Mouse (Mus musculus) kidney, adult 2 months (tissue): ENCODE results near the gene Dedd2. TPM values are rescaled to one million over a fixed set of nuclear protein-coding genes. Genes with fewer than 3 reads are reported as not detected.
A peak's percentile ranks its signal among the peaks of the same experiment; 100 is the strongest.

ENCODE experiments used
- DNase-seq: peaks from one replicate; pipeline ENCODE4 v3.0.0; 2021
- H3K27ac ChIP-seq: fragments of 200-500 bp; 2 replicates; pipeline ENCODE4 v1.5.1; 2012; ENCODE audit warnings: low read depth, low read length, control low read depth, inconsistent platforms; ENCODE audit not compliant: insufficient read depth
- H3K27me3 ChIP-seq: fragments of 200-500 bp; replicated peaks from 2 replicates; pipeline ENCODE4 v1.6.1; 2012; ENCODE audit warnings: mild to moderate bottlenecking, moderate library complexity, low read length, inconsistent platforms; ENCODE audit not compliant: control insufficient read depth, insufficient read depth
- H3K36me3 ChIP-seq: fragments of 200-500 bp; 2 replicates; pipeline ENCODE4 v1.6.1; 2012; ENCODE audit warnings: mild to moderate bottlenecking, moderate library complexity, low read length, inconsistent platforms; ENCODE audit not compliant: control insufficient read depth, insufficient read depth
- H3K4me1 ChIP-seq: fragments of 200-500 bp; 2 replicates; pipeline ENCODE4 v1.6.1; 2011; ENCODE audit warnings: low read length; ENCODE audit not compliant: control insufficient read depth, insufficient read depth
- H3K4me3 ChIP-seq: fragments of 200-500 bp; 2 replicates; pipeline ENCODE4 v1.5.1; 2011; ENCODE audit warnings: mild to moderate bottlenecking, low read depth, low read length, control low read depth; ENCODE audit not compliant: insufficient read depth
- CTCF ChIP-seq: fragments of 200-500 bp; conservative IDR thresholded peaks from 2 replicates; pipeline ENCODE4 v1.5.1; 2011; ENCODE audit warnings: low read depth, mild to moderate bottlenecking, control low read depth, low read length, moderate library complexity, mixed read lengths; ENCODE audit not compliant: insufficient read depth, insufficient read length
- POLR2A ChIP-seq: fragments of 200-500 bp; IDR thresholded peaks from one replicate; pipeline ENCODE4 v1.6.1; 2011; ENCODE audit warnings: low read depth, low read length, control low read depth
- WGBS: fragments of 180-500 bp; shearing (Covaris S2); methylation state at CpG from one replicate; pipeline ENCODE4 v1.1.7; 2018; 5-methylcytosine and 5-hydroxymethylcytosine counted together
- polyA plus RNA-seq: library from polyadenylated mRNA; depleted of rRNA; stranded (reverse); fragments of >200 nt; gene quantifications from 2 replicates; pipeline ENCODE4 v1.2.3, GENCODE M21; 2012

Gene Dedd2
- polyA plus RNA-seq, 1 experiment, result 34.8 TPM

DNA sequence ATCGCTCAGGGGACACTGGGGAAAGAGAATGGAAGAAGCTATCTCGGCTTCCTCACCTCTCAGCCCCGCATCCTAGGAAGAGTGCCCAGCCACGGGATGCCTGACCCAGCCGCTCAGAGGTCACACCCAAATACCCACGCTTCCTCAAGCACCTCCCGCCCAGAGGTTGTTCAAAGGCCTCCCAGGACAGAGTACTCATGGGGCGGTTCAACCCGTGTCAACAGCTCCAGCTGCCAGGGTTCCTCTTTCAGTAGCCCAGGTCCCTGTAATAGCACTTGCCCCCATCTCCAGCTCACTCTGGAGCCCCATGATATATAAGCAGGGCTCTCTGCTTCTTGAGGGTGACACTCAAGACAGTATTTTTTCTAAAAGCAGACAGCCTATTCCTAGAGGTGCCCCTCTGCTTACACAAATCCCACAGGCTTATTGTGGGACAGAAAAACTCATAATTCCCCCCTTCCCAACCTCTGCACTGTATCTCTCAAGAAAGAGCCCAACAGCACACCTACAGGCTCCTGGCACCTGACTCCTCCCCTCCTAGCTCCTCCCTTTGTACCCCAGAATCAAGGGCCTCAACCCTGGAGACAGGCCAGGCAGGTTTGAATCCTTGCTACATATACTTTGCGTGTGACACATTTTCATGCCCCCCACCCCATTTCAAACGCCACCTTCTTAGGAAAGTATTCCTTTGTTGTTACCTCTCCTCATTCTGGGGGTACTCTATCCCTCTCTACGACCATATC lies 2.6 kb downstream of the Dedd2 start:
- H3K27ac ChIP-seq, result no peak overlapping the region
- TF ChIP-seq POLR2A (no peak), CTCF (no peak)
- H3K27me3 ChIP-seq, result no peaks in the 10 kb centered on the region
- DNase-seq, result peak; percentile 73
- H3K4me3 ChIP-seq, result no peak overlapping the region
- H3K4me1 ChIP-seq, result peaks cover 13% of the 10 kb centered on the region
- H3K36me3 ChIP-seq, result peaks cover 2% of the 10 kb centered on the region; the same call in 1 of the 2 replicates
- WGBS, result 56% methylated on average over 12 of the region's 12 CpGs

GRCm38 (mm10) chr7:25214172-25214571 lies 6.2 kb downstream of the Dedd2 start:
- DNase-seq, result no peak
- TF ChIP-seq CTCF (no peak), POLR2A (no peak)
- Histone ChIP-seq H3K4me1 (peaks cover 4% of the 10 kb centered on the region; the same call in 1 of the 2 replicates), H3K27me3 (no peaks in the 10 kb centered on the region), H3K27ac (no peak overlapping the region), H3K36me3 (peaks cover 5% of the 10 kb centered on the region), H3K4me3 (no peak overlapping the region)
- 97% methylated on average over 2 of the region's 2 CpGs for WGBS

- Histone ChIP-seq H3K4me1 (no peaks in the 10 kb centered on the region; the same call in 1 of the 2 replicates), H3K27ac (no peak overlapping the region), H3K36me3 (peaks cover 5% of the 10 kb centered on the region), H3K4me3 (no peak overlapping the region), H3K27me3 (no peaks in the 10 kb centered on the region)
- DNase-seq, result no peak
- TF ChIP-seq CTCF, result no peak
- no peak for TF ChIP-seq POLR2A
- WGBS, result 42% methylated on average over 3 of the region's 3 CpGs
Observed at GRCm38 (mm10) chr7:25213099-25213498, 7.3 kb downstream of the Dedd2 start.

DNA sequence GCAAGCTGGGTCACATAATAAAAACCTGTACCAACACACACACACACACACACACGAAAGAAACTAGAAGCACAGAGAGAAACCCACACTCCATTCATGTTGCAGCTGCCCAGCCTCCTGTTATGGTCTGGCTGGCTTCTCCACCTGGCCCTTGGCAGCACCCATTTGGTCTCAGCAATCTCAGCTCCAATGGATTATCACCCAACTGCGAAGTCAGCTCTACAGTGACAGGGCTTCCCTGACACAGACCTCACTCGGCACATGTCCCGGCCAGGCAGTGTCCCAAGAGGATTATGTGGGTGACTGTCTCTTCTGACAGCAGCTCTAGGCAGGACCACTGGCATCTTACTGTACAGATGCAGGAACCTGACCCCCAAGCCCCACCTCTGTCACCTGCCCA lies 9.9 kb downstream of the Dedd2 start:
- no peaks in the 10 kb centered on the region for H3K27me3 ChIP-seq
- no peak for DNase-seq
- peaks cover 5% of the 10 kb centered on the region for H3K36me3 ChIP-seq
- TF ChIP-seq CTCF (no peak), POLR2A (no peak)
- 84% methylated on average over 4 of the region's 4 CpGs for WGBS
- no peaks in the 10 kb centered on the region for H3K4me1 ChIP-seq
- H3K4me3 ChIP-seq, result no peak overlapping the region
- H3K27ac ChIP-seq, result no peak overlapping the region

- TF ChIP-seq POLR2A (no peak), CTCF (no peak)
- WGBS, result 48% methylated on average over 3 of the region's 3 CpGs
- DNase-seq, result no peak
- H3K27me3 ChIP-seq, result no peaks in the 10 kb centered on the region
- no peak overlapping the region for H3K4me3 ChIP-seq
- H3K36me3 ChIP-seq, result peaks cover 5% of the 10 kb centered on the region
- no peaks in the 10 kb centered on the region for H3K4me1 ChIP-seq
- no peak overlapping the region for H3K27ac ChIP-seq
Observed at GRCm38 (mm10) chr7:25209161-25209622, 11.2 kb downstream of the Dedd2 start.

DNA sequence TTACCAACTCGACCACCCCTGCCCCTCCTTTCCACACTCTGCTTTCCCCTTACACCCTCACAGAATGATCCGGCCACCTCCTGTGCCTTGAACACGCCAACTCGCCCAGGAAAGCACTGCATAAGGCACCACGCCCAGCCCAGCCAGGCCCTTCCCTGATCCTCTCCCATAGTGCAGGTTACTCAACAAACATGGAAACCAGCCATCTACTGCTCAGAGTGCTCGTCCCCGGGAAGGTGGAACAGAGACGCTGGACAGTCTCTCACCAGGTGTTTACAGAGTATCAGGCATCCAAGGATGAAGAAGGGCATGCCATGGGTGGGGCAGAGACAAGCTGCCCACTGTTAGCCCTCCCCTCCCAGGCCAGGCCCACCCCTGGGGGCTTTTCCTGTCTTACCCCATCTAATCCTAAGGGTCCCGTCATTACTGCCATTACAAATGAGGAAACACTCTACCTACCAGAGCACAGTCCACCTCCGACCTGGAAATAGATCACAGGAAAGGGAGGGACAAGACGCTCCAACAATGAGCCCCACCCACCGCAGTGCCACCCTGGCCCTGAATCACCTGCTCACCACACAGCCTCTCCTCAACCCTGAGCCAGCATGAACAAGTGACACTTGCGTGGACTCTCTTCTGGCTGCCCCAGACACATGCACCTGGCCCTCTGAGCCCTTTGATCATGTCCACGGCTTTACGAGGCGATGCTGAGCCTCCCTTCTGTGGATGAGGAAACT lies 14.2 kb downstream of the Dedd2 start:
- no peak for TF ChIP-seq CTCF
- no peak for TF ChIP-seq POLR2A
- no peak overlapping the region for H3K27ac ChIP-seq
- WGBS, result 78% methylated on average over 16 of the region's 16 CpGs
- no peaks in the 10 kb centered on the region for H3K27me3 ChIP-seq
- H3K4me3 ChIP-seq, result no peak overlapping the region
- no peak for DNase-seq
- peaks cover 3% of the 10 kb centered on the region for H3K36me3 ChIP-seq
- no peaks in the 10 kb centered on the region for H3K4me1 ChIP-seq
